ENCODE assay signal across 8 mouse cellular contexts in genomic region chr16:96081331-96081730, GRCm38 (mm10). TPM values are rescaled to one million over a fixed set of nuclear protein-coding genes. Genes with fewer than 3 reads are reported as not detected.
A peak's percentile ranks its signal among the peaks of the same experiment; 100 is the strongest.
DNase-seq lines count a peak whose midpoint lies in the region; ATAC-seq and TF ChIP-seq lines count a peak whose summit lies in the region.

No protein-coding gene starts in this region.

- H3K4me1 ChIP-seq in ES-E14 (ENCODE audit: control insufficient read depth in 2 of 2, insufficient read depth in 2 of 2, low read length in 2 of 2, poor library complexity in 1 of 2), result peaks cover 7 to 8% of the 10 kb centered on the region in 2 experiments
- peaks cover 19% of the 10 kb centered on the region for H3K4me1 ChIP-seq in forebrain, embryonic 13.5 days
- H3K4me1 ChIP-seq in liver, embryonic 15.5 days (replicated peaks), result peaks cover 34% of the 10 kb centered on the region
- H3K4me1 ChIP-seq in neural tube, embryonic 15.5 days, result peaks cover 39% of the 10 kb centered on the region

- peak overlapping the region; percentile 97 for H3K27ac ChIP-seq in ES-E14 (ENCODE audit: insufficient read depth, low read depth, low read length, poor library complexity, severe bottlenecking)
- H3K27ac ChIP-seq in forebrain, embryonic 13.5 days, result peak overlapping the region; percentile 97
- H3K27ac ChIP-seq in liver, embryonic 15.5 days (replicated peaks), result peak overlapping the region; percentile 86
- H3K27ac ChIP-seq in neural tube, embryonic 15.5 days (replicated peaks), result peak overlapping the region; percentile 98

- intact Hi-C loops in heart, postnatal 10 days (cut with DNase I), result no loop called here

- peaks cover 22% of the 10 kb centered on the region for H3K36me3 ChIP-seq in ES-E14 (ENCODE audit: control insufficient read depth, insufficient read depth, low read length, poor library complexity, severe bottlenecking)
- H3K36me3 ChIP-seq in forebrain, embryonic 13.5 days (ENCODE audit: poor library complexity, severe bottlenecking), result peaks cover 39% of the 10 kb centered on the region
- H3K36me3 ChIP-seq in liver, embryonic 15.5 days (replicated peaks), result peaks cover 11% of the 10 kb centered on the region; the same call in 1 of the 2 replicates
- H3K36me3 ChIP-seq in neural tube, embryonic 15.5 days, result peaks cover 27% of the 10 kb centered on the region

- 2% methylated on average over 18 of the region's 28 CpGs for WGBS in forebrain, embryonic 13.5 days
- 0% methylated on average over 24 of the region's 28 CpGs for WGBS in liver, embryonic 15.5 days (ENCODE audit: insufficient replicate concordance)
- WGBS in neural tube, embryonic 15.5 days, result under 1% methylated on average over 22 of the region's 28 CpGs

- DNase-seq in ES-E14 (ENCODE audit: low read depth, low spot score), result peak; percentile 76
- DNase-seq in heart, postnatal 10 days, result peak; percentile 95
- DNase-seq in kidney, postnatal 4 days, result peak; percentile 90 to 92
- peak; percentile 92 for DNase-seq in testis, postnatal 10 days (ENCODE audit: low spot score)

- peak; percentile 86 for ATAC-seq in cerebellum, adult (ENCODE audit: insufficient number of reproducible peaks, low FRiP score, low TSS enrichment)
- peak; percentile 89 for ATAC-seq in forebrain, embryonic 13.5 days
- peak; percentile 67 for ATAC-seq in liver, embryonic 15.5 days (ENCODE audit: insufficient read depth)
- ATAC-seq in neural tube, embryonic 15.5 days (ENCODE audit: low FRiP score), result peak; percentile 87

- H3K4me3 ChIP-seq in ES-E14 (ENCODE audit: insufficient read depth in 1 of 2, low read depth in 1 of 2, low read length in 2 of 2, poor library complexity in 1 of 2, severe bottlenecking in 1 of 2), result peak overlapping the region; percentile 96 to 99
- peak overlapping the region; percentile 99 for H3K4me3 ChIP-seq in forebrain, embryonic 13.5 days
- H3K4me3 ChIP-seq in liver, embryonic 15.5 days (replicated peaks), result peak overlapping the region; percentile 80
- peak overlapping the region; percentile 96 for H3K4me3 ChIP-seq in neural tube, embryonic 15.5 days (replicated peaks)

- H3K4me2 ChIP-seq in forebrain, embryonic 13.5 days, result peak overlapping the region; percentile 71
- peak overlapping the region; percentile 93 for H3K4me2 ChIP-seq in liver, embryonic 15.5 days
- H3K4me2 ChIP-seq in neural tube, embryonic 15.5 days, result peak overlapping the region; percentile 67

- H3K9me3 ChIP-seq in ES-E14 (ENCODE audit: control insufficient read depth, insufficient read depth, low read depth, low read length), result no peaks in the 10 kb centered on the region
- H3K9me3 ChIP-seq in forebrain, embryonic 13.5 days (replicated peaks), result no peaks in the 10 kb centered on the region
- no peaks in the 10 kb centered on the region for H3K9me3 ChIP-seq in liver, embryonic 15.5 days (replicated peaks)
- H3K9me3 ChIP-seq in neural tube, embryonic 15.5 days (replicated peaks), result no peaks in the 10 kb centered on the region

- peak overlapping the region; percentile 97 for H3K9ac ChIP-seq in ES-E14 (ENCODE audit: insufficient read depth, low read depth, low read length, poor library complexity, severe bottlenecking)
- H3K9ac ChIP-seq in forebrain, embryonic 13.5 days, result peak overlapping the region; percentile 98
- H3K9ac ChIP-seq in liver, embryonic 15.5 days, result peak overlapping the region; percentile 69
- H3K9ac ChIP-seq in neural tube, embryonic 15.5 days (replicated peaks), result peak overlapping the region; percentile 96

- in situ Hi-C loops in ES-E14 (cut with MboI; ENCODE audit: low sequenced_read_pairs in 2 of 2, unreplicated experiment in 2 of 2), result no loop called here

- H3K27me3 ChIP-seq in forebrain, embryonic 13.5 days, result no peaks in the 10 kb centered on the region
- H3K27me3 ChIP-seq in liver, embryonic 15.5 days, result peaks cover 38% of the 10 kb centered on the region
- no peaks in the 10 kb centered on the region for H3K27me3 ChIP-seq in neural tube, embryonic 15.5 days (replicated peaks)

TF ChIP-seq in ES-E14, 5 proteins besides CTCF, POLR2A, EP300 and RAD21:
- TF ChIP-seq ZNF384 (IDR thresholded peaks at IDR 0.05; ENCODE audit: low read depth, low read length) (no peak), ZC3H11A (IDR thresholded peaks at IDR 0.05; ENCODE audit: borderline replicate concordance, low read depth, low read length) (no peak), HCFC1 (IDR thresholded peaks at IDR 0.05; ENCODE audit: borderline replicate concordance, insufficient read depth, low read length) (no peak), CHD2 (IDR thresholded peaks at IDR 0.05; ENCODE audit: low read depth, low read length) (no peak)

RNA-seq across cellular contexts. Expression of gene Brwd1, which starts 1.0 kb away (rescaled TPM):
- 117 and 146 TPM in 2 replicates for total RNA-seq in ES-E14 (2012; rRNA removed)
- polyA plus RNA-seq in forebrain, embryonic 13.5 days (2015; fragmentation: Nextera tagmentation; extraction: Ambion mirVana), result 206 and 236 TPM in 2 replicates
- 100 to 1,000 TPM in 1 of 2 experiments, 10 to 100 TPM in 1; 92.4 to 101 TPM for total RNA-seq in heart, postnatal 10 days (2021)
- 12.1 and 14.7 TPM in 2 replicates for polyA plus RNA-seq in liver, embryonic 15.5 days (2015; fragmentation: Nextera tagmentation; extraction: Ambion mirVana)
- polyA plus RNA-seq in neural tube, embryonic 15.5 days (2015; fragmentation: Nextera tagmentation; extraction: Ambion mirVana), result 199 and 230 TPM in 2 replicates

RNA-seq across cellular contexts. Expression of gene Hmgn1, which starts 46.2 kb away (rescaled TPM):
- total RNA-seq in ES-E14 (2012; rRNA removed), result 278 and 403 TPM in 2 replicates
- polyA plus RNA-seq in forebrain, embryonic 13.5 days (2015; fragmentation: Nextera tagmentation; extraction: Ambion mirVana), result 656 and 774 TPM in 2 replicates
- 100 to 1,000 TPM in 1 of 2 experiments, 10 to 100 TPM in 1; 94.6 to 120 TPM for total RNA-seq in heart, postnatal 10 days (2021)
- 88.6 and 95.1 TPM in 2 replicates for polyA plus RNA-seq in liver, embryonic 15.5 days (2015; fragmentation: Nextera tagmentation; extraction: Ambion mirVana)
- 273 and 319 TPM in 2 replicates for polyA plus RNA-seq in neural tube, embryonic 15.5 days (2015; fragmentation: Nextera tagmentation; extraction: Ambion mirVana)

Comparison
In these comparisons a context has a peak if more than half of its experiments do, and no peak if none do; other contexts are left out.
1. Peak in every context shown above with its lines: DNase-seq, ATAC-seq, H3K4me3 ChIP-seq and H3K27ac ChIP-seq.
2. RNA of gene Brwd1, which starts 1.0 kb away (polyA plus RNA-seq): 199 to 230 TPM in neural tube, embryonic 15.5 days and 206 to 236 TPM in forebrain, embryonic 13.5 days; 12.1 to 14.7 TPM in liver, embryonic 15.5 days; every median in the first group is over 10 times any median in the second.